In genomic region chr2:153049288-153049996, GRCm38 (mm10) we compare ENCODE assay signal across 10 mouse cellular contexts. TPM values are rescaled to one million over a fixed set of nuclear protein-coding genes. Genes with fewer than 3 reads are reported as not detected.
A peak's percentile ranks its signal among the peaks of the same experiment; 100 is the strongest.
DNase-seq lines count a peak whose midpoint lies in the region; ATAC-seq lines count a peak whose summit lies in the region.
"Had no signal": no experiment of that assay in that cellular context is flagged by ENCODE, and none has a peak within 500 bp of the region (broad histone marks: within the 10 kb centered on the region; RNA-seq: fewer than 3 reads in every experiment).

No protein-coding gene starts in this region.

- peak; percentile 52; the same call in 1 of the 2 replicates for ATAC-seq in forebrain, embryonic 12.5 days (ENCODE audit: low FRiP score)

- no peaks in the 10 kb centered on the region for H3K9me3 ChIP-seq in forebrain, embryonic 12.5 days
- no peaks in the 10 kb centered on the region for H3K9me3 ChIP-seq in forebrain, embryonic 10.5 days
- H3K9me3 ChIP-seq: embryonic facial prominence, embryonic 12.5 days; limb, embryonic 15.5 days had no signal

- H3K27me3 ChIP-seq in forebrain, embryonic 12.5 days = peaks cover 49% of the 10 kb centered on the region
- H3K27me3 ChIP-seq in forebrain, embryonic 10.5 days (ENCODE audit: poor library complexity, severe bottlenecking) = peaks cover 54% of the 10 kb centered on the region

- H3K9ac ChIP-seq in forebrain, embryonic 12.5 days = no peak overlapping the region
- H3K9ac ChIP-seq: embryonic facial prominence, embryonic 12.5 days; limb, embryonic 15.5 days had no signal

- no peak overlapping the region for H3K4me3 ChIP-seq in forebrain, embryonic 12.5 days (replicated peaks)
- H3K4me3 ChIP-seq in forebrain, embryonic 10.5 days = no peak overlapping the region
- H3K4me3 ChIP-seq: embryonic facial prominence, embryonic 12.5 days; limb, embryonic 15.5 days had no signal

- peaks cover 25% of the 10 kb centered on the region for H3K4me1 ChIP-seq in forebrain, embryonic 12.5 days
- H3K4me1 ChIP-seq in forebrain, embryonic 10.5 days = peaks cover 6% of the 10 kb centered on the region

- intact Hi-C loops in left cerebral cortex, postnatal 25 days (cut with DNase I) = no loop called here
- intact Hi-C loops in gastrocnemius, postnatal 36 days (cut with DNase I) = loop anchor here (5.0 kb wide), 1 partner anchor 93 kb away; no protein-coding TSS in a partner anchor

- H3K4me2 ChIP-seq in forebrain, embryonic 12.5 days = no peak overlapping the region
- H3K4me2 ChIP-seq: embryonic facial prominence, embryonic 12.5 days; limb, embryonic 15.5 days had no signal

- 43% methylated on average over 9 of the region's 9 CpGs for WGBS in forebrain, embryonic 12.5 days
- 65% methylated on average over 9 of the region's 9 CpGs for WGBS in forebrain, embryonic 10.5 days

- no peak for DNase-seq in forebrain, embryonic 10.5 days (ENCODE audit: extremely low spot score, low spot score)
- DNase-seq in retina, postnatal 1 day = peak; percentile 26
- DNase-seq in retina, embryonic 14.5 days (ENCODE audit: low spot score) = no peak
- peak; percentile 33 to 77 for DNase-seq in left cerebral cortex, postnatal 25 days (ENCODE audit: low spot score in 2 of 2)
- no peak for DNase-seq in urinary bladder, postnatal 10 days (ENCODE audit: low spot score)
- DNase-seq in kidney, adult 18-20 months = no peak
- DNase-seq in gastrocnemius, postnatal 36 days = no peak

- H3K27ac ChIP-seq in forebrain, embryonic 12.5 days = peak overlapping the region; percentile 57
- no peak overlapping the region for H3K27ac ChIP-seq in forebrain, embryonic 10.5 days
- H3K27ac ChIP-seq: embryonic facial prominence, embryonic 12.5 days; limb, embryonic 15.5 days had no signal

- peaks cover 1% of the 10 kb centered on the region; the same call in 1 of the 2 replicates for H3K36me3 ChIP-seq in forebrain, embryonic 12.5 days (replicated peaks)
- no peaks in the 10 kb centered on the region for H3K36me3 ChIP-seq in forebrain, embryonic 10.5 days (replicated peaks)
- H3K36me3 ChIP-seq: embryonic facial prominence, embryonic 12.5 days; limb, embryonic 15.5 days had no signal

RNA-seq across cellular contexts. Expression of gene Ccm2l, which starts 16.3 kb away (rescaled TPM):
- 1.4 and 1.7 TPM in 2 replicates for polyA plus RNA-seq in forebrain, embryonic 12.5 days (2016; fragmentation: Nextera tagmentation; extraction: Ambion mirVana)
- polyA plus RNA-seq in forebrain, embryonic 10.5 days (2016; fragmentation: Nextera tagmentation; extraction: Ambion mirVana) = 0.83 and 0.84 TPM in 2 replicates
- 1 to 10 TPM; 4.9 to 5.5 TPM for total RNA-seq in left cerebral cortex, postnatal 25 days (2021)
- total RNA-seq in gastrocnemius, postnatal 36 days (2021) = 1 to 10 TPM; 4.3 to 4.5 TPM

RNA-seq across cellular contexts. Expression of gene Xkr7, which starts 17.8 kb away (rescaled TPM):
- polyA plus RNA-seq in forebrain, embryonic 12.5 days (2016; fragmentation: Nextera tagmentation; extraction: Ambion mirVana) = 0.95 and 1.2 TPM in 2 replicates
- polyA plus RNA-seq in forebrain, embryonic 10.5 days (2016; fragmentation: Nextera tagmentation; extraction: Ambion mirVana) = 0.14 and 0.20 TPM in 2 replicates
- total RNA-seq in left cerebral cortex, postnatal 25 days (2021) = 1 to 10 TPM; 4.3 to 5.7 TPM
- total RNA-seq in gastrocnemius, postnatal 36 days (2021) = not detected
- polyA plus RNA-seq: limb, embryonic 15.5 days had no signal

RNA-seq across cellular contexts. Expression of gene Pdrg1, which starts 34.2 kb away (rescaled TPM):
- polyA plus RNA-seq in forebrain, embryonic 12.5 days (2016; fragmentation: Nextera tagmentation; extraction: Ambion mirVana) = 109 and 119 TPM in 2 replicates
- polyA plus RNA-seq in forebrain, embryonic 10.5 days (2016; fragmentation: Nextera tagmentation; extraction: Ambion mirVana) = 88.5 and 90.8 TPM in 2 replicates
- total RNA-seq in left cerebral cortex, postnatal 25 days (2021) = 10 to 100 TPM; 50.7 to 51.4 TPM
- total RNA-seq in gastrocnemius, postnatal 36 days (2021) = 10 to 100 TPM; 69.5 to 74.1 TPM

RNA-seq across cellular contexts. Expression of gene Hck, which starts 58.8 kb away (rescaled TPM):
- 1.3 and 1.5 TPM in 2 replicates for polyA plus RNA-seq in forebrain, embryonic 12.5 days (2016; fragmentation: Nextera tagmentation; extraction: Ambion mirVana)
- polyA plus RNA-seq in forebrain, embryonic 10.5 days (2016; fragmentation: Nextera tagmentation; extraction: Ambion mirVana) = 0.92 and 1.5 TPM in 2 replicates
- 1 to 10 TPM; 2.1 to 2.5 TPM for total RNA-seq in left cerebral cortex, postnatal 25 days (2021)
- under 1 TPM; 0.20 to 0.30 TPM for total RNA-seq in gastrocnemius, postnatal 36 days (2021)

Comparison
In these comparisons a context has a peak if more than half of its experiments do, and no peak if none do; other contexts are left out.
1. DNase-seq: peak in retina, postnatal 1 day (single experiment) and left cerebral cortex, postnatal 25 days (2 of 2); none in forebrain, embryonic 10.5 days (single experiment), retina, embryonic 14.5 days (single experiment), urinary bladder, postnatal 10 days (single experiment), kidney, adult 18-20 months (single experiment) and gastrocnemius, postnatal 36 days (0 of 2).
2. RNA of gene Xkr7, which starts 17.8 kb away (total RNA-seq): 4.3 to 5.7 TPM in left cerebral cortex, postnatal 25 days; not detected in gastrocnemius, postnatal 36 days; every median in the first group is over 4 times any median in the second.